Mouse (Mus musculus) cerebellum, adult 8-10 months (tissue): ENCODE data around the gene Nfatc2.
A peak's percentile ranks its signal among the peaks of the same experiment; 100 is the strongest.

Experiments
- DNase-seq: peaks from one replicate; pipeline ENCODE4 v3.0.0; 2022

Nfatc2 gene

DNA sequence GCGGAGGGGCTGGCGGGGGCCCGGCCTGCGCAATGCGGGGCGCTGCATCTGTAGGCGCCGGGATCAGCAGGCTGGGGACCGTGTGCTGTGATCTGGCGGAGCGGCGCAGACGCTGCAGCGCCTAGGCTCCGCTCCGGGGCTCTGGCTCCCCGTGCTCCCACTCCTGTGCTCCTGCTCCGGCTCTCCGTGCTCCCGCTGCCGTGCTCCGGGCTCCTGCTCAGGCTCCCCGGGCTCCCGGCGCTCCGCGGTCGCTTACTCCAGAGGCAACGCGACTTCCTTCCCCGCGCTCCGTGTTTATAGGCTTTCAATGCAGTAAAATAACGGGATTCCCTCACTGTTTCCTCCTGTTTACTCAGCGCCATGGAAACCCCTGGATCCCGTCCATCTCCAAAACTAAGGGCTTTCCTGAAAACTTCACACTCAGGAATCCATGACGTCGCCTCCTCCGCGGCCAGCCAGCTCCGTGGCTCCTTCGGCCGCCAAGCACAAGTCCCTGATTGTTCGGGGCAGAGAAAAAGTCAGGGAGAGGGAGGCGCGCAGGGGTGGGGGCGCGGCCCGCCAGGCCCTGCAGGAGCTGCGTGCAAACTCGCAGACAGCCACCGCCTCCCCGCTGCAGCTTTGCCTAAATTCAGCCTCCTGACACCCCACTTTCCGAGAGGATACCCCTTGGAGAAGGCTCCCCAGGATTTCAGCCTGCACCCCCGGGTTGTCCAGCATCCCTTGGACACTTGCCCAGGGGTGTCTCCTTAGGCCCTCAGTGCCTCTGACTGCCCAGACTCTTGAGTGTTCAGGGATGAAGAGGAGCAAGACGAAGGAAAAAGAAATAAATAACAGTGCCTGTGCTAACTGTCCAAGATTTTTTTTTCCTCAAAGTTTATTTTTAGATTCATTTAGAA is at the start of gene Nfatc2:
TSS of gene Nfatc2 (minus strand) at position 167 of the 896 bp plus-strand sequence.
- DNase-seq: peak; percentile 47

DNA sequence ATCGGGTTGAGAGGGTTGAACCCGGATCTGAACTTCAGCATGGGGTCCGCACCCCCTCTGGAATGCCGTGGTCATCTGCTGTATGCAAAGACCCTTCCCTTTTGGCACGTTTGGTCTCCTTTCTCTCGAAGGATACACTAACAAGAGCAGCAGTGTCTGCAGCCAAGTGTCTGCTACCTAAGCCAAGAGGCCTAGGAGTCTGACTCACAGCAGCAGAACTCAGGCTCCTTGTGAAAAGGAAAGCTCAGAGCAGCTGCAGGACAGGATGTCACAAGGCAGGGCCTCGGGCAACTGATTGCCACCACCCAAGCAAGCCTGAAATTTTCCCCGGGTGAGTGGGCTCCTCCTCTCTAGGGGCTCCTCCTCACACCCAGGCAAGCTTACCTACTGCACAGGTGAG is 46.7 kb upstream of the Nfatc2 start:
- DNase-seq: no peak

DNA sequence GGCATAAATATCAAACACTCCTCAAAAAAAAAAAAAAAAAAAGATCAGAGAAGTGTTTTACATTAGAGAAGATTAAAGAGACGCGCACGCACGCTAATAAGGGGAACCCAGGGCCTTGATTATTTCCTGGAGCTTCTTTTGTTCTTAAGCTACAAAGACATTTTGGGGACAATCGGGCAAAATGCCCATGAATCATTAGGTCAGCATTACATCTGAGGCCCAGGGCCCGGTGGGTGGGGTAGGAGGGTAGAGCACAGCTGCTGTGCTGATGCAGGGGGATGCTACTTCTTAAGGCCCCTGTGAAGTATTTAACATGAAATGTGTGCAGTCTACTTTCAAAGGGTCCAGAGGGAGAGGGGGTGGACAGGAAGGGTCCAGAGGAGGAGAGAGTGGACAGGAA is 43.4 kb upstream of the Nfatc2 start:
- DNase-seq: no peak

DNA sequence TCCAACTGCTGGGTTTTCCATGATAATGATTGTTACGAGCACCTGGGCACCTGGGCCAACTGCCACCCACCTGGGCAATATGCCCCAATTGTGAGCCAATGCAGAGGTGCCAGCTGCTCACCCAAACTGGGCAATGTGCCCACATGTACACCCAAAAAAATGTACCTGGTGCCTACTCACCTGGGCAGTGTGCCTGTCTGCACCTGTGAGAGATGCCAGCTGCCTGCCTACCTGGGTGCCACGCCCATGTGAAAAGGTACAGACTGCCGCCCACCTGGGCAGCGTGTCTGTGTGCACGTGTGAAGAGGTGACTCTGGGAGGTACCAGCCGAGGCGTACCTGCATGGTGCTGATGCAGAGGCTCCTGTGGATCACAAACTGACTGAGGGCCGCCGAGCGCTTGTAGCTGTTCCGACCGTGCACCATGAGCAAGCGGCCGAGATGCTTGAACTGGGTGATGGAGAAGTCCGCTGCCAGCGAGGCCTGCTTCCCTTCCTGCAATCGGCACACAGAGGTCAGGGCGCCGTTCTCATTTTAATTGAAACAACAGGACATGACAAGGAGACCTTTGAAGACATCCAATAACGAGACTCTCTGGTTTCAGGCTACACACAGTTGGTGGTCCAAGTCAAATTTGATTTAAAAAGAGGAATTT is 42.2 kb upstream of the Nfatc2 start:
- no peak for DNase-seq

DNA sequence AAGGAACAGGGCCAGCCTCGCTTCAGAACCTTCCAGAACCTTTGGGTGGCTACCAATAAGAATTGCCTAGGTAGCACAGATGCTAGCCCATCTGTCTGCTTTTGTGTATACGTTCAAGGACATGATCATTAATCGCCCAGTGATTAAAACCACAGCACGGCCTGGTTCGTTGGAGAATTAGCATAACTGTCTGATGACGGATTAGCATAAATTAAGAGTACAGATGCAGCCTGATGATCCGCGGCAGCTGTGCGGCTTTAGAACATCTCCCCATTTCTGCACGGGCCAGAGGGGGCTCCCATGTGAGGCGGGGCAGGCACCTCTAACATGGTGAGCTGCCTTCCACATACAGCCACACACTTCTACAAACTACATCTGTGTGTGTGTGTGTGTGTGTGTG is 40.7 kb upstream of the Nfatc2 start:
- DNase-seq: no peak

DNA sequence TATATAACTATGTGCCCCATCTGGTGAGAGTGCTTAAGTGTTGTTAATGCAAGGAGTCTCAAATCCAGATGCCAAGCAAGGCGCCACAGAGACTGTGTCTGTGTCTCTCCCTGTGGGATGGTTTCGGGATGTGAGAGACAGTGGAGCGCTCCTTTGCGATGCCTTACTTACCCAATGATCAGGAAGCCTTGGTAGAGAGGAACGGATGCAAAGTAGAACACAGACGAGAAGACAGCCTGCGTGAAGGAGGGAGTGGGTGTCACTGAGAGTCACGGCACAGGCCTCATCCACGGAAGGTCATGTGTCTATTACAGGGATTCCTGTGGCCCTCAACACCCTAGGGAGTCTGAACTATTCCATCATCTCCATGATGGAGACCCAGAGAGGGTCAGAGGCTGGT is 39.0 kb upstream of the Nfatc2 start:
- DNase-seq: no peak

DNA sequence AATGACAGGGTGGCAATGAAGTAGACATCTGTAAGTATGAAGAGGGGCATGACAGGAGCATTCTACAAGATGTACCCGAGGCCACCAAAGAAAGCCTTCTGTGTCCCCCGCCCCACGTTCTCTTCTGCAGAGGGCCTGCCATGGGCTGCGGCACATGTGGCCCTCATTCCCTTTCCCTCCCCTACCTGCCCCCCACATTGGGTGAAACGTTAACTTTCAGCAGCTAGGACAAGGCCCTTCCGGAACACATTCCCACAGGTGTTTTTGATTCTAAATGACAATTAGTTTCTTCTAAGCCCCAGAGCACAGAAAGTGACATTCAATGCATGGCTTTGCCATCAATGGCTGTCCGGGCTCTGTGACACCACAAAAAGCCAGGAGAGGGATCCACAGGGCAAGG is 33.4 kb upstream of the Nfatc2 start:
- DNase-seq: no peak

DNA sequence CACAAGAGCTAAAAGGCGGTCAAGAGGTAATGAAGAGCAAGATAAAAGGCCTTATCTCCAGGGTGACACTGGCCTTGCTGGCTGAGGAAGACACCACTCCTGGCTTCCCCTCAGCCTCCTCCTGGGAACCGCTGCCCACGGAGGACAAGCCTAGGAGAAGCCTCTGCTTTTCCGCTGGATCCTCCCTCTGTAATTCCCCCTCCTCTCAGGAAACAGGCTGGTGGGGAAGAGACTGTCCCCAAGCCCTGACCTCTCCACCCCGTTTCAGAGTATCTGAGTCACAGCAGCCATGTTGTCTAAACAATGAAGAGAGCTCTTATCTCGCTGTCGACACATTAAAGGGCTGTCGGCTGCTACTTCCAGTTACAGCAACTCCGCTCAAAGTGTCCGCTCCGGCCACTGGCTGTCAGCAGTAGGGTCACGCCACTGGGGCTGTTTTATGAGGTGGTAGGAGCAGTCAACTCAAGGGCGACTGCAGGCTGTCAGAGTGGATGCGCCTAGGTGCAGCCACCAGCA is 31.9 kb upstream of the Nfatc2 start:
- DNase-seq: no peak

DNA sequence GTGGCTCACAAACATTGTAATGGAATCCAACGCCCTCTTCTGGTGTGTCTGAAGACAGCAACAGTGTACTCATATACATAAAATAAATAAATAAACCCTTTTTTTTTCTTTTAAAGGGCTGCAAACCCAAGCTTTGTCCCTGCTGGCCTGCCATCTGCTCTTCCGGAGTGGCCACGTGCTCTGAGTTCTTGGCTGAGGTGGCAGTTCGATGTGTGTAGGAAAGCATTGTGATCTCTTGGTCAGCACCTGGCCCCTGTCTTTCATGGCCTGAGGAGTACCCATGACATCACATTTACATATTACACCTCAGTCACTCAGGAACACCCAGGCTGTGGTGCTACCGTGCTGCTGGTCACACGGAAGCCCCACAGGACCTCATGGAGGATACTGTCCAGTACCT is 31.1 kb upstream of the Nfatc2 start:
- no peak for DNase-seq

DNA sequence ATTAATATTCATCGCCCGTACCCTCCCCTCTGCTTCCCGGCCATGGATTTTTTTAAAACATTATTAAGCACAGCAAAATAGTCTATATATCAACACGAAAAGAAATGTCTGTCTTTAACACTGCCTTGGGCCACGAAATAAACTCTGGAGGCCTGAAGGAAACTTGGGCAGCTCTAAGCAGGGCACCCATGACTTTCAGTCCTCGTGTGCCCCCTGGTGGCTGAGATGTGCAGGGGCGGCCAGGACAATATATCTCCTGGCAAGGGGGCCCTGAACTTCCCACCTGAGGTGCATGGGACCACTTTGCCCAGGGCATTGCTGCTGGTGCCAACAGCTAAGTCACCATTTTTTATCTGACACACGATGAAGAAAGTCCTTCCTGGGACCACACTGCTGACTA is 27.3 kb upstream of the Nfatc2 start:
- DNase-seq: peak; percentile 72

DNA sequence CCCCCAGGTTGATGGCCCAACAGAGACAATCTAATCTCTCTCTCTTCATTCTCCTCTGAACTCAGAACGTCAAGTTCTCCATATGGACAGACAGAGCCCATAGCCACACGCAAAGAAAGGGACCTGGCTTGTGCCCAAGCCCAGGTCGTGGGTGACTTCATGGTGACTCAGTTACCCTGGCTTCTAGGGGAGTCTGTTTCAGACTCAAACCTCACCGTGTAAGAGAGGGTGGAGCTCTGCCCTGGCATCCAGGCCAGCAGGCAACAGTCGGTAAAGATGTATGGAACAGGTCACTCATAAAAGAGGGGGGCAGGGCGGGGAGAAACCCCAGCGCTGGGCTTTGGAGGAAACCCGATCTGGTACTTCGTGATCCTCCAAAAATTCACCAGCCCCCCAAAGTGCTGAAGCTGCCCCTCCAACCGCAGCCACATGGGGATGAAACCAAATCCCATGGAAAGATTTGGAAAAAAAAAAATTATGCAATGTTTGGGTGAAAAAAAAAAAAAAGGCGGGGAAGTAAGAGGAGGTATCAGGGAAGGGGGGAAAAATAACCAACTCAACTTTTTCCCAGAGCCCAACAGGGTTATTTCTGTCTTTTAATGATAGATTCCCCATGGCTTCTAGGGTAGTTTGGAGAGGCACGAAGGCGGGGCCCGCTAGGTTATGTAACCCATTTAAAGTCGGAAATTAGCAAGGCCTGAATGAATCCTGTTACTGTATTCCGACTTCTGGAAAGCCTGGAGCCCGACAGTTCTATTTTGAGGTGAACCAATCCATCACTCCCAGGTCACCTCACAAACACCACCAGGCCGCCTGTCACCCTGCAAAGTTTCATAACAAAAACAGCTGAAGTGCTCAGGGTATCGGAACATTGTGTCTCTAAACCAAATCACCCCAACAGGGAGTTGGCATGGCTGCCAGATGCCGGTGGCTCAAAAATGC is 26.6 kb upstream of the Nfatc2 start:
- no peak for DNase-seq

DNA sequence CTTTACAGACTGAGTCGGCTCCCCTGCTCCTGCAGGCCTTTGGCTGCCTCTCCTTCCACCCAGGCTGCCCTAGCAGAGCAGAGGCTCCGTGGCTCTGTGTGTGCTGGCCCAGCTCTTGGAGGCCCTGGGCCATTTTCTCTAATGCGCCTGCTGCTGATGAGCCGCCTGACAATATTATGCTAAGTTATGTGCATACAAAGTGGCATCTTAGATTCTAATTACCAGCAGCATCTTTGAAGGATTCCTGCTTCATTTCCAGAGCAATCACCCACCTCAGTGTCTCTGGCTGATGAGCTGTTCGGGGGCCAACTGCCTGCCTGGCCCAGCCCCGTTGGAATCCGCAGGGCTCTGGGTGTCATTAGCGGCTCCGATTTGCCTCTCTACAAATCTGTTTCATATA is 24.9 kb upstream of the Nfatc2 start:
- no peak for DNase-seq

DNA sequence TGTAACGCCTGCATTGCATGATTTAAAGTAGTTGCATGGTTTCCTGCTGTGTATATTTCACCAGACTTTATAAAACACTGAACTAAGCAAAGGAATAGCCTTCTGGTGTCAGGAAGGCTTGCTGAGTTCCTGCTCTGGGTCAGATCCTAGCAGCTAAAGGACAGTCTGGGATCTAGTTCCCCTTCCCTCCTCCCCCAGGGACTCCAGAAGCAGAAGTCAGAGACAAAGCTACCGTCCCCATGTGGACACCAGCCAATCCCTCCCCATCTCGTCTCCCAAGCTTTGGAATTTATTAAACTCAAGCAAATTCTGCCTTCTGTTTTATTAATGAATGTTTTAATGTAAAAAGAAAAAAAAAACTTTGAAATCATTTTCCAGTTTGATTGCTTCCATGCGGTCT is 23.6 kb upstream of the Nfatc2 start:
- no peak for DNase-seq

DNA sequence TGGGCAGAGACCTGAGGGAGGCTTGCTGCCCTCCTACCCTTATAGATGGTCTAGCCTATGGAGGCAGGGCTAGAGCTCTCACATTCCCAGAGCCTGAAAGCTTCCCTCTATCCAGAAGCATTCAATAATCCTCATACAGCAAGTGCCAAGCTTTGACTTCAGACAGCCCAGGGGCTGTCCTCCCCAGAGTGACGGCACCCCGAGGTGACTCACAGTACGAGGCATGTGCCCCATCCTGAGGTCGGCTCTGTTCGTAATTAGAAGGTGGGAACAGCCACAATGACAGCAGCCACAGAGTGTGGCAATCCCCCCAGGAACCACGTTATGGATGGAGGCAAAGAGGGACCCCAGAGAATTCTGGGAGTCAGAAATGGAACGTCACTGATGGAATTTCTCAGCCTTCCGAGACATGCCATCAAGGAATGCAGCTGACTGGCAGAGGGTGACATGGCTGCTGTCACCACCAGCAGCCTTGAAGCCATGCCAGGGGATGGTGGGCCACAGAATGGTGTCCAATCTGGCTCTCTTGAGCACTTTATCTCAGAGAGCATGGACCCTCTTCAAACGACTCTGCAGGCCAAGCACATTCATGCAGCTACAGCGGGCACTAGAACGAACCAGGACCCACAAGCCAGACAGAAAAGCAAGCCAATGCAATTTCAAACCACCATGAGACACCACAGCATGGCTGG is 19.8 kb upstream of the Nfatc2 start:
- no peak for DNase-seq

DNA sequence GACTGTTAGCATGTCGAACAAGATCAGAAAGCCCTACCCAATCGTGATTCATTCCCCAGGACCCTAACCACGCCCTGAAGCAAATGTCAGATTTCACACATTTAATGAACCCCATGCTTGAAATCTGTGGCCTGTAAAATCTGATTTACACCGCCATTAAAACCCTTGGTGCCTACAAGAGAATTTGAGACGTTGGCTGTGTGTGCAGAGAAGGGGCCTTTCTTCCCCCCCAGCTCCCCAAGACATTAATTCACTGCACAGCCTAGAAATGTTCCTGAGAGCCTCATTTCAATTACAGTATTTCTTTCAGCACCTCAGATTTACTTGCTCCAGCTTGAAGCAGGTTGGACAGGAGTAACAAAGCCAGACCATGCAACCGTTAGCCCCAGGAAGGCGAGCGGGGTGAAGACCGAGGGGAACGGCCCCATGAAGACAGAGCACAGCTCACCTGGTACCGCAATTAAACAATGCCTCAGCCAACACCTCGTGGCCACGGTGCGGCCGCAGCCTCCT is 16.8 kb upstream of the Nfatc2 start:
- no peak for DNase-seq

DNA sequence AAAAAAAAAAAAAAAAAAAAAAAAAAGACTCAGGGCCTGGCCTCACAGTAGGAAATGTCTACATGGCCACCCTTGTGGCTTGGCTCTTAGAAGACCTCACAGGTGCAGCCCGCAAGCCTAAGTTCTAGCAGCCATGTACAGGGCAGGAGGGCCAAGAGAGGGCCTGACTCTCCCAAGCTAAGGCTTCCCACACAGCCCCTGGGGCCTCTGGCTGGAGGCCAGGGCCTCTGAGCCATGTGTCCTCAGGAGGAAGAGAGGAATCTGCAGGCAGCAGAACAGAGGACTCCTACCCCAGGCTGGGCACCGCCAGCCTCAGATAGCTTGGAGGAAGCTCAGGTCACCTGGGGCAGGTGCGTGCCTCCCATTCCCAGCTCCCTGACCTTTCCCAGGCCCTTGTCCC is 13.7 kb upstream of the Nfatc2 start:
- no peak for DNase-seq

DNA sequence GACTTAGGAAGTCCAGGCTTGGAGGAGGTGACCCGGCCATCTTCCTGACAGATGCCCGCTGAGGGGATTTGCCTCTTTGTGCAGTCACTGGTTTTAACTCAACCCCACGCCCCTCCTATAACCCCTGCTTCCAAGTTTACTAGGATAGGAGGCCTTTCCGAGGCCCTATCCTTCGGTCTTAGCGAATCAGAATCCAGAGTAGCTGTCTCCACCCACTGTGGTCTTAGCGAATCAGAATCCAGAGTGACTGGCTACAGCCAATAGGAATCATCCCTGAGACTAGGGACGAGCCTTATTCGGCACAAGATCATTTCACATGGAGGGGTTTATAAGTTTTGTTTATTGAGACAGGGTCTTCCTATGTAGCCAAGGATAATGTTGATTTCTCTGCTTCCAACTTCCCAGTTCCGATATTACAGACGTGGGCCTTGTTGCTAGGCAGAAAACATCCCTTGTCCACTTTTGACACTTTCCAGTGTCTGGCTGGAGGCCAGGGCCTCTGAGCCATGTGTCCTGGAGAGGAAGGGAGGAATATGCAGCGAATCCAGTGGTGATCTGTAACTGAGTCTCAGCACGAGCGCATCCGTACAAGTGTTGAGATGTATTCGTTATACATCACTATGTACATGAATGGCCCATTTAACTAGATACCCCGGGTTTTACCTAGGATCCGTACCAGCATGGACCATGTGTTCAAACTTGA is 12.9 kb upstream of the Nfatc2 start:
- no peak for DNase-seq

DNA sequence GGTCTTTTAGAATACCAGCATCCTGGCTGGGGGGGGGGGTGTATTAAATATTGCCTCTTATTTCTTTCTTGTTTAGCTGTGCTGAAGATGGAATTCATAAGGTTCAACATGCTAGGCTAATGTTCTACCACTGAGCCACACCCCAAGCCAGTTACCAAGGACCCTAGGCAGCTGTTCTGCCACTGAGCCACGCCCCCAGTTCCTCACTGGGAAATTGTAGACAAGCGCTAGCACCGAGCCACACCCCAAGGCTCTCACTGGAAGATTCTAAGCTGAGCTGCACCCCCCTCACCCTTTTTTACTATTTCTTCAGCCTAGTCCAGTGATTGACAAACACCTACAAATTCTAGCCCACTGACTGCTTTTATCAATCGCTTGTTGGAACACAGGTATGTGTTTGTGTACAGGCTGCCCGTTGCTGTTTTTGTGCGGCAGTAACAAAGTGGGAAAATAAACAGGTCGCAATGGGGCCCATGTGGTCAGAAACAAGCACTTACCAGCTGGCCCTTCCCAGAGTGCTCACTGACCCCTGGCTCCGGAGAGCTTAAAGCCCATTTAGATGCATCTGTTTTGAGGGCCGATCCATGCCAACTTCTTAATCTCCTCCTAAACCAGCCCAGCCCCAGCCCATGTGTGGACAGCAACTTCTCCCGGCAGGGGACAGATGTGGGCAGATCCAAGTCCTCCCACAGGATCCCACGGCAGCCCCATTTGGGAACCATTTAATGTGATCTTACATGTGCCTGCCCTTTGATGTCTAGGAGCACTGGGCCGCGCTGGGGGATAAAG is 11.8 kb upstream of the Nfatc2 start:
- no peak for DNase-seq

DNA sequence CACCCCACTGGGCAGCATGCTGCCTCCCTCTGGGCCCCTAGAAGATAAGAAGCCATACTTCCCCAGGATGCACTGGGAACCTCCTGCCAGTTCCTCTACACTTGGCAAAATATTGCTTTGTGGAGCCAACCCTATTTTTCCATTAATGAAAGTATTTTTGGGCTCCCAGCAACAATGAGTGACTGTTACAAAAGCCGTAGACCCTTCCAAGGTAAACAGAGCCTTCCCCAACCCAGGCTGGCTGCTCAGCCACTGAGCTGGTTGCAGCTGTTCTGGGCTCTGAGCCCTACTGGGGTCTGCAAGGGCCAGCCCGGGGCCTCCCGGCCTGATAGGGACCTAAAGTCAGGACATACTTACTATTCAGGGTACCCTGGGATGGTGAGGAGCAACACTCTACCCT is 9.5 kb upstream of the Nfatc2 start:
- DNase-seq: no peak

DNA sequence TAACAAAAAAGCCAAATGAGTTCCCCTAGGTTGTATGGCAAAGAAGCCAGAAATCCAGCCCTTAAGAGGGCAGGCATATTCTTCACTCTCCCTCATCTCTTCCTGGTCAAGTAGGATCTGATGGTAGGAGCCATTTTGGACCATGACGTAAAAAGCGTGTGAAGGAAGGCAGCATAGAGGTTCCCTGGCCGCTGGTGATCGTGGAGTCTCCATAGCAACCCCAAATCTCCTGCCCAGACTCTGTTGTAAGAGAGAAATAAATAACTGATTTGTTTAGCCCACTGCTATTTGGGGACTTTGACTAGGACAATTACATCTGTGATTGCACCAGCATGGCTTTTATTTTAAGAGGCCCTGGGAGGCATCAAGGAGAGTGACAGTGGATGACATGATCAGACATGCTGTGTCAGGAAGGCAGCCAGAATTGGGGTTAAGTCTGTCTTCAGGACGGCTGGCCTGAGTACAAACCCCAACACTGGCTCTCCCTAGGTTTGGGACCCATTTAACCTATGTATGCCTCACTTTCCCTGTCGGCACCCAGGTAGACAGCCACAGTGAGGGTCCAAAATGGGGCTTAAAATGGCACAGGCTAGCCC is 8.3 kb upstream of the Nfatc2 start:
- no peak for DNase-seq
